Mouse (Mus musculus) G1E (cell line): ENCODE measurements around the gene Scaf11.

Experiments
- CTCF ChIP-seq: IDR thresholded peaks from 2 replicates; pipeline ENCODE4 v1.5.1; 2012; ENCODE audit warnings: low read depth, low read length, inconsistent platforms, mixed read lengths
- GATA1 ChIP-seq: IDR thresholded peaks from 2 replicates; pipeline ENCODE4 v1.6.1; 2012; ENCODE audit warnings: borderline replicate concordance, low read length, inconsistent platforms, mixed read lengths
- POLR2AphosphoS5 ChIP-seq: IDR thresholded peaks from 2 replicates; pipeline ENCODE4 v1.6.1; 2012; ENCODE audit warnings: low read depth, low read length, inconsistent platforms; ENCODE audit not compliant: insufficient replicate concordance
- TAL1 ChIP-seq: conservative IDR thresholded peaks from 2 replicates; pipeline ENCODE4 v1.6.1; 2012; ENCODE audit warnings: low read depth, low read length, inconsistent platforms, mixed read lengths

GRCm38 (mm10) chr15:96462611-96463010 lies 2.0 kb upstream of the Scaf11 start:
- TF ChIP-seq CTCF (no peak), TAL1 (no peak), GATA1 (no peak), POLR2AphosphoS5 (no peak)
